Mouse (Mus musculus) limb, embryonic 15.5 days (tissue): ENCODE measurements around the gene Akap10. TPM values are rescaled to one million over a fixed set of nuclear protein-coding genes. Genes with fewer than 3 reads are reported as not detected.
A peak's percentile ranks its signal among the peaks of the same experiment; 100 is the strongest.
"Not testable (repeated sequence)": the region's sequence is repeated elsewhere in the genome, so short reads cannot be mapped to it uniquely, and the experiment has no call there.

ENCODE experiments used
- ATAC-seq: fragments of 200-750 bp; cut with Nextera tagmentation; 2 replicates; pipeline ENCODE4 v1.8.0; 2017; ENCODE audit warnings: low read depth, moderate TSS enrichment; ENCODE audit not compliant: insufficient number of reproducible peaks, low FRiP score, low TSS enrichment
- H3K27ac ChIP-seq: fragments of 300-500 bp; sonication (generic); 2 replicates; pipeline ENCODE4 v1.5.1; 2015; ENCODE audit warnings: moderate library complexity, mild to moderate bottlenecking, inconsistent platforms
- H3K27me3 ChIP-seq: fragments of 300-500 bp; sonication (generic); 2 replicates; pipeline ENCODE4 v1.6.1; 2015; ENCODE audit warnings: inconsistent platforms
- H3K36me3 ChIP-seq: fragments of 300-500 bp; sonication (generic); 2 replicates; pipeline ENCODE4 v1.6.1; 2015; ENCODE audit warnings: inconsistent platforms
- H3K4me1 ChIP-seq: fragments of 300-500 bp; sonication (generic); 2 replicates; pipeline ENCODE4 v1.6.1; 2015; ENCODE audit warnings: inconsistent platforms
- H3K4me2 ChIP-seq: fragments of 300-500 bp; sonication (generic); 2 replicates; pipeline ENCODE4 v1.6.1; 2015; ENCODE audit warnings: mild to moderate bottlenecking, inconsistent platforms
- H3K4me3 ChIP-seq: fragments of 300-500 bp; sonication (generic); 2 replicates; pipeline ENCODE4 v1.5.1; 2015; ENCODE audit warnings: mild to moderate bottlenecking, inconsistent platforms
- H3K9ac ChIP-seq: fragments of 300-500 bp; sonication (generic); 2 replicates; pipeline ENCODE4 v1.6.1; 2015; ENCODE audit warnings: inconsistent platforms
- H3K9me3 ChIP-seq: fragments of 300-500 bp; sonication (generic); 2 replicates; pipeline ENCODE4 v1.6.1; 2016; ENCODE audit warnings: inconsistent platforms
- WGBS: fragments of 180-500 bp; shearing (Covaris S2); methylation state at CpG from one replicate; pipeline ENCODE4 v1.1.7; 2015; 5-methylcytosine and 5-hydroxymethylcytosine counted together
- polyA plus RNA-seq: library from polyadenylated mRNA; unstranded; fragments of >200 nt; fragmentation: Nextera tagmentation; extraction: Ambion mirVana; gene quantifications from 2 replicates; pipeline ENCODE4 v1.2.1, GENCODE M21; 2015

Gene Akap10
- polyA plus RNA-seq: 12.8 and 14.7 TPM in 2 replicates

- Histone ChIP-seq H3K9me3 (no peaks in the 10 kb centered on the region), H3K36me3 (no peaks in the 10 kb centered on the region), H3K4me2 (peak within 1 kb of the TSS; percentile 58), H3K27ac (peak within 1 kb of the TSS; percentile 92), H3K9ac (peak within 1 kb of the TSS; percentile 87), H3K4me3 (peak within 1 kb of the TSS; percentile 88), H3K27me3 (no peaks in the 10 kb centered on the region), H3K4me1 (peaks cover 13% of the 10 kb centered on the region)
- peak; percentile 94 for ATAC-seq
- 1% methylated on average over 43 of the region's 43 CpGs for WGBS
Observed at GRCm38 (mm10) chr11:61930098-61930517, at the start of gene Akap10. Gene Akap10 (minus strand): TSS chr11:61930252.

GRCm38 (mm10) chr11:61975783-61976182 lies 45.7 kb upstream of the Akap10 start:
- no peak for ATAC-seq
- H3K4me3 ChIP-seq: no peak overlapping the region
- WGBS: 81% methylated on average over 1 of the region's 1 CpGs
- H3K4me2 ChIP-seq: no peak overlapping the region
- no peaks in the 10 kb centered on the region for H3K27me3 ChIP-seq
- H3K9ac ChIP-seq: no peak overlapping the region
- H3K4me1 ChIP-seq: peaks cover 5% of the 10 kb centered on the region
- H3K36me3 ChIP-seq: no peaks in the 10 kb centered on the region
- H3K9me3 ChIP-seq: no peaks in the 10 kb centered on the region
- H3K27ac ChIP-seq: no peak overlapping the region

- 50% methylated on average over 13 of the region's 13 CpGs for WGBS
- H3K36me3 ChIP-seq: no peaks in the 10 kb centered on the region
- no peak overlapping the region for H3K4me2 ChIP-seq
- no peaks in the 10 kb centered on the region for H3K9me3 ChIP-seq
- no peak overlapping the region for H3K4me3 ChIP-seq
- H3K9ac ChIP-seq: no peak overlapping the region
- no peaks in the 10 kb centered on the region for H3K27me3 ChIP-seq
- no peak for ATAC-seq
- H3K4me1 ChIP-seq: peaks cover 5% of the 10 kb centered on the region
- H3K27ac ChIP-seq: no peak overlapping the region
Observed at GRCm38 (mm10) chr11:61974106-61974707, 44.2 kb upstream of the Akap10 start.

- H3K36me3 ChIP-seq: no peaks in the 10 kb centered on the region
- H3K4me3 ChIP-seq: no peak overlapping the region
- no peaks in the 10 kb centered on the region for H3K27me3 ChIP-seq
- H3K27ac ChIP-seq: no peak overlapping the region
- 21% methylated on average over 7 of the region's 7 CpGs for WGBS
- no peaks in the 10 kb centered on the region for H3K9me3 ChIP-seq
- no peak for ATAC-seq
- no peak overlapping the region for H3K9ac ChIP-seq
- H3K4me2 ChIP-seq: no peak overlapping the region
- H3K4me1 ChIP-seq: peaks cover 5% of the 10 kb centered on the region
Observed at GRCm38 (mm10) chr11:61971441-61972221, 41.6 kb upstream of the Akap10 start.

GRCm38 (mm10) chr11:61970901-61971300 lies 40.8 kb upstream of the Akap10 start:
- Histone ChIP-seq H3K4me1 (peaks cover 5% of the 10 kb centered on the region), H3K9ac (no peak overlapping the region), H3K27me3 (no peaks in the 10 kb centered on the region), H3K9me3 (no peaks in the 10 kb centered on the region), H3K4me3 (no peak overlapping the region), H3K4me2 (no peak overlapping the region), H3K36me3 (no peaks in the 10 kb centered on the region), H3K27ac (no peak overlapping the region)
- ATAC-seq: no peak
- WGBS: 54% methylated on average over 5 of the region's 5 CpGs

GRCm38 (mm10) chr11:61968875-61969274 lies 38.8 kb upstream of the Akap10 start:
- no peaks in the 10 kb centered on the region for H3K27me3 ChIP-seq
- H3K9me3 ChIP-seq: no peaks in the 10 kb centered on the region
- no peak overlapping the region for H3K9ac ChIP-seq
- H3K27ac ChIP-seq: no peak overlapping the region
- H3K4me2 ChIP-seq: no peak overlapping the region
- no peaks in the 10 kb centered on the region for H3K4me1 ChIP-seq
- no peak overlapping the region for H3K4me3 ChIP-seq
- H3K36me3 ChIP-seq: no peaks in the 10 kb centered on the region
- no peak for ATAC-seq
- WGBS: 93% methylated on average over 2 of the region's 2 CpGs

GRCm38 (mm10) chr11:61967034-61967433 lies 37.0 kb upstream of the Akap10 start:
- no peak for ATAC-seq
- no peak overlapping the region for H3K27ac ChIP-seq
- no peak overlapping the region for H3K4me2 ChIP-seq
- H3K9me3 ChIP-seq: no peaks in the 10 kb centered on the region
- H3K27me3 ChIP-seq: no peaks in the 10 kb centered on the region
- no peak overlapping the region for H3K9ac ChIP-seq
- H3K4me1 ChIP-seq: no peaks in the 10 kb centered on the region
- no peak overlapping the region for H3K4me3 ChIP-seq
- 85% methylated on average over 8 of the region's 8 CpGs for WGBS
- H3K36me3 ChIP-seq: no peaks in the 10 kb centered on the region

- H3K4me3 ChIP-seq: no peak overlapping the region
- H3K27ac ChIP-seq: no peak overlapping the region
- WGBS: 86% methylated on average over 5 of the region's 5 CpGs
- peaks cover under 1% of the 10 kb centered on the region; the same call in 1 of the 2 replicates for H3K27me3 ChIP-seq
- H3K9me3 ChIP-seq: no peaks in the 10 kb centered on the region
- no peak overlapping the region for H3K9ac ChIP-seq
- no peaks in the 10 kb centered on the region for H3K36me3 ChIP-seq
- H3K4me1 ChIP-seq: no peaks in the 10 kb centered on the region
- ATAC-seq: no peak
- H3K4me2 ChIP-seq: no peak overlapping the region
Observed at GRCm38 (mm10) chr11:61964611-61965010, 34.6 kb upstream of the Akap10 start.

GRCm38 (mm10) chr11:61963193-61963592 lies 33.1 kb upstream of the Akap10 start:
- no peak overlapping the region for H3K9ac ChIP-seq
- H3K9me3 ChIP-seq: no peaks in the 10 kb centered on the region
- no peaks in the 10 kb centered on the region for H3K36me3 ChIP-seq
- ATAC-seq: no peak
- H3K4me3 ChIP-seq: no peak overlapping the region
- no peaks in the 10 kb centered on the region for H3K4me1 ChIP-seq
- H3K27ac ChIP-seq: no peak overlapping the region
- no peak overlapping the region for H3K4me2 ChIP-seq
- peaks cover 11% of the 10 kb centered on the region for H3K27me3 ChIP-seq
- 81% methylated on average over 3 of the region's 3 CpGs for WGBS

GRCm38 (mm10) chr11:61962684-61963083 lies 32.6 kb upstream of the Akap10 start:
- Histone ChIP-seq H3K27me3 (peaks cover 15% of the 10 kb centered on the region), H3K4me2 (no peak overlapping the region), H3K9ac (no peak overlapping the region), H3K27ac (no peak overlapping the region), H3K4me1 (no peaks in the 10 kb centered on the region), H3K4me3 (no peak overlapping the region), H3K36me3 (no peaks in the 10 kb centered on the region), H3K9me3 (no peaks in the 10 kb centered on the region)
- WGBS: 77% methylated on average over 6 of the region's 6 CpGs
- ATAC-seq: no peak

GRCm38 (mm10) chr11:61960096-61960495 lies 30.0 kb upstream of the Akap10 start:
- no peak for ATAC-seq
- Histone ChIP-seq H3K4me3 (no peak overlapping the region), H3K4me1 (peaks cover 8% of the 10 kb centered on the region), H3K9ac (no peak overlapping the region), H3K9me3 (no peaks in the 10 kb centered on the region), H3K27me3 (peaks cover 26% of the 10 kb centered on the region), H3K4me2 (no peak overlapping the region), H3K36me3 (no peaks in the 10 kb centered on the region), H3K27ac (no peak overlapping the region)
- 85% methylated on average over 2 of the region's 2 CpGs for WGBS

- not testable (repeated sequence) for H3K4me2 ChIP-seq, H3K4me3 ChIP-seq, H3K9me3 ChIP-seq, H3K27ac ChIP-seq, ATAC-seq, H3K9ac ChIP-seq, H3K36me3 ChIP-seq, H3K4me1 ChIP-seq
- peaks cover 26% of the 10 kb centered on the region for H3K27me3 ChIP-seq
- WGBS: 53% methylated on average over 6 of the region's 6 CpGs
Observed at GRCm38 (mm10) chr11:61958706-61959105, 28.7 kb upstream of the Akap10 start.
